Mouse (Mus musculus): Measurements from ENCODE around the gene Rimklb.

Rimklb gene

GRCm38 (mm10) chr6:122417015-122417414 lies 81.5 kb downstream of the Rimklb start:
- no peak for DNase-seq (ENCODE audit: low read depth)

GRCm38 (mm10) chr6:122416347-122416746 lies 82.2 kb downstream of the Rimklb start:
- DNase-seq (ENCODE audit: low read depth): no peak

GRCm38 (mm10) chr6:122411281-122411680 lies 87.3 kb downstream of the Rimklb start:
- no peak for DNase-seq (ENCODE audit: low read depth)

GRCm38 (mm10) chr6:122402240-122402639 lies 96.3 kb downstream of the Rimklb start:
- DNase-seq (ENCODE audit: low read depth): peak; percentile 79

- no peak for DNase-seq (ENCODE audit: low read depth)
Observed at GRCm38 (mm10) chr6:122400263-122400662, 98.3 kb downstream of the Rimklb start.

All from NIH3T3 (cell line).